Mouse (Mus musculus): ENCODE data around the gene Grm5. TPM values are rescaled to one million over a fixed set of nuclear protein-coding genes. Genes with fewer than 3 reads are reported as not detected.

Gene Grm5
- polyA plus RNA-seq, 1 experiment, result not detected

- no peaks in the 10 kb centered on the region for H3K79me3 ChIP-seq (ENCODE audit: low read depth)
- H3K79me2 ChIP-seq (ENCODE audit: control insufficient read depth, insufficient read depth), result no peaks in the 10 kb centered on the region
- TF ChIP-seq MYOG (IDR thresholded peaks at IDR 0.05; ENCODE audit: control insufficient read depth, extremely low read depth, insufficient read length) (no peak), MYOD1 (IDR thresholded peaks at IDR 0.05; ENCODE audit: control insufficient read depth, insufficient read length, low read depth) (no peak), USF1 (IDR thresholded peaks at IDR 0.05; ENCODE audit: low read depth) (no peak), MAX (IDR thresholded peaks at IDR 0.05) (no peak), FOSL1 (IDR thresholded peaks at IDR 0.05; ENCODE audit: insufficient read depth, low read length, poor library complexity, severe bottlenecking) (no peak), CEBPB (IDR thresholded peaks at IDR 0.05; ENCODE audit: low read depth) (no peak), CTCF (IDR thresholded peaks at IDR 0.05; ENCODE audit: control insufficient read depth, insufficient read depth, insufficient read length) (no peak)
- no peaks in the 10 kb centered on the region for H3K36me3 ChIP-seq (ENCODE audit: control insufficient read depth, insufficient read depth)
- no peaks in the 10 kb centered on the region for H3K27me3 ChIP-seq (ENCODE audit: control insufficient read depth, insufficient read depth, insufficient read length)
- H3K4me3 ChIP-seq (ENCODE audit: insufficient read depth, poor library complexity, severe bottlenecking), result no peak overlapping the region
- no peak overlapping the region for H3ac ChIP-seq (ENCODE audit: control insufficient read depth, insufficient read length, low read depth)
Observed at GRCm38 (mm10) chr7:88130488-88130849, 546.5 kb downstream of the Grm5 start.

DNA sequence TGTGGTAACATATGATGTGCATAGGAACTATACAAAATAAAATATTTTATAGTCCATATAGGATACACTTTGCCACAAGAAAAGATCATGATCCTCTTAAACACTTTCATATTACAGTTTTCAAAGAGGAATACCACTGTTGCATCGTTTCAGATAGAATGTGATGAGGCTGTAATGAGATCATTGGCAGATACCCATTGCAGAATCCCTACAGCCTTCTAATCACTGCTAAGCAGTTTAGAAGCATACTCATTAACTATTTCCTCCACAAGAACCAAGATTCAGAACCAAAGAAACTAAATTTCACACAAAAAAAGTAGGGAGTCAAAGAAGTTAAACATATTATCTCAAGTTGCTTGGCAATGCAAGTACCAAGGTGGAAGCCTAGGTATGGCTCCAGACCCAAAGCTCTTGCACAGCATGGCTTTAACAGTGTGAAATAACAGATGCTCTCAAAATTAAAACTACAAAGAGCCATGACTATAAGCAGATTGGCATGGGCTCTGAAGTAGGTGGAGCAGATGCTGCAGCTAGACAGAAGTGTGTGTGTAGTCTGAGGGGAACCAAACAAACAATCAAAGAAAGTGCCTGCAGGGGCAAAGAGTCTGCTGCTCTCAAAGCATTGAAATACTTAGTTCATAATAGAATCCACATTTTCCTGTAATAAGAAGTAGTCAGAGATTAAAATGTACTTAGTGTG lies 575.7 kb downstream of the Grm5 start:
- Histone ChIP-seq H3K36me3 (ENCODE audit: control insufficient read depth, insufficient read depth) (no peaks in the 10 kb centered on the region), H3K79me3 (ENCODE audit: low read depth) (no peaks in the 10 kb centered on the region), H3K27me3 (ENCODE audit: control insufficient read depth, insufficient read depth, insufficient read length) (no peaks in the 10 kb centered on the region), H3K4me3 (ENCODE audit: insufficient read depth, poor library complexity, severe bottlenecking) (no peak overlapping the region), H3ac (ENCODE audit: control insufficient read depth, insufficient read length, low read depth) (no peak overlapping the region), H3K79me2 (ENCODE audit: control insufficient read depth, insufficient read depth) (no peaks in the 10 kb centered on the region)
- TF ChIP-seq CEBPB (IDR thresholded peaks at IDR 0.05; ENCODE audit: low read depth) (no peak), MYOG (IDR thresholded peaks at IDR 0.05; ENCODE audit: control insufficient read depth, extremely low read depth, insufficient read length) (no peak), CTCF (IDR thresholded peaks at IDR 0.05; ENCODE audit: control insufficient read depth, insufficient read depth, insufficient read length) (no peak)

DNA sequence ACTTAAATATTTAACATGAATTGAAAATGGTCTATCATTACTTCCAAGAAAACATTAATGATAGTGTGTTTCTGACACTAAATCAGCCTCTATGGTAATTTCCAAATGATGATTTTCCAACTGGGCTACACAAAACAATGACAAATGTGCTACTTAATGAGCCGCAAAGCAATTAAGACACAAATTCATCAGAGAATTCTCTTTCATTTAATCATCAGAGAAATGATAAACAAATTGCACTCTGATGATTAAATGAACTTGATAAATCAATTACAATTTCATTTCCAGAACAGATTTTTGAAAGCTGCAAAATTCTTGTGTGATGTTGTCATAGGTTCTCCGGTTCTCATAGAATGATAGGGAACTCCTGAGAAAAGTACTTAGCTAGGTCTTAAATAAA lies 577.6 kb downstream of the Grm5 start:
- H3ac ChIP-seq (ENCODE audit: control insufficient read depth, insufficient read length, low read depth), result no peak overlapping the region
- H3K79me2 ChIP-seq (ENCODE audit: control insufficient read depth, insufficient read depth), result no peaks in the 10 kb centered on the region
- no peaks in the 10 kb centered on the region for H3K79me3 ChIP-seq (ENCODE audit: low read depth)
- H3K27me3 ChIP-seq (ENCODE audit: control insufficient read depth, insufficient read depth, insufficient read length), result no peaks in the 10 kb centered on the region
- no peak overlapping the region for H3K4me3 ChIP-seq (ENCODE audit: insufficient read depth, poor library complexity, severe bottlenecking)
- no peaks in the 10 kb centered on the region for H3K36me3 ChIP-seq (ENCODE audit: control insufficient read depth, insufficient read depth)
- TF ChIP-seq MAX (IDR thresholded peaks at IDR 0.05) (no peak), FOSL1 (IDR thresholded peaks at IDR 0.05; ENCODE audit: insufficient read depth, low read length, poor library complexity, severe bottlenecking) (no peak), CTCF (IDR thresholded peaks at IDR 0.05; ENCODE audit: control insufficient read depth, insufficient read depth, insufficient read length) (no peak), MYOG (IDR thresholded peaks at IDR 0.05; ENCODE audit: control insufficient read depth, extremely low read depth, insufficient read length) (no peak), CEBPB (IDR thresholded peaks at IDR 0.05; ENCODE audit: low read depth) (no peak), USF1 (IDR thresholded peaks at IDR 0.05; ENCODE audit: low read depth) (no peak), MYOD1 (IDR thresholded peaks at IDR 0.05; ENCODE audit: control insufficient read depth, insufficient read length, low read depth) (no peak)

Other genes with a start within 250 kb of the Grm5 start
- not detected for gene Tyr, start 90.7 kb upstream of the Grm5 start, polyA plus RNA-seq (2012; fragmentation: generic; extraction: Trizol)

Measured in C2C12 (cell line).